Mouse (Mus musculus): ENCODE data around the gene Cep41. TPM values are rescaled to one million over a fixed set of nuclear protein-coding genes. Genes with fewer than 3 reads are reported as not detected.

Cep41 gene
- polyA plus RNA-seq, 1 experiment from 2014 or later, result 19.7 TPM

- Histone ChIP-seq H3K36me3 (ENCODE audit: control insufficient read depth, insufficient read depth, low read length) (no peaks in the 10 kb centered on the region), H3K9me3 (ENCODE audit: control insufficient read depth, low read length) (no peaks in the 10 kb centered on the region), H3K27ac (ENCODE audit: low read depth, low read length) (no peak overlapping the region), H3K4me1 (replicated peaks; ENCODE audit: control insufficient read depth, insufficient read depth, low read length) (no peaks in the 10 kb centered on the region), H3K4me3 (ENCODE audit: low read depth, low read length) (no peak overlapping the region), H3K9ac (ENCODE audit: low read depth, low read length) (no peak overlapping the region), H3K4me2 (replicated peaks; ENCODE audit: low read depth, low read length) (no peak overlapping the region), H3K27me3 (ENCODE audit: control insufficient read depth, insufficient read depth, low read length) (no peaks in the 10 kb centered on the region)
- WGBS, result 88% methylated on average over 11 of the region's 11 CpGs
- ATAC-seq (ENCODE audit: low FRiP score) (no peak), DNase-seq (ENCODE audit: low spot score) (no peak)
Observed at GRCm38 (mm10) chr6:30713896-30714295, 20.3 kb upstream of the Cep41 start.

- Histone ChIP-seq H3K4me1 (replicated peaks; ENCODE audit: control insufficient read depth, insufficient read depth, low read length) (no peaks in the 10 kb centered on the region), H3K9ac (ENCODE audit: low read depth, low read length) (no peak overlapping the region), H3K36me3 (ENCODE audit: control insufficient read depth, insufficient read depth, low read length) (no peaks in the 10 kb centered on the region), H3K9me3 (ENCODE audit: control insufficient read depth, low read length) (no peaks in the 10 kb centered on the region), H3K27me3 (ENCODE audit: control insufficient read depth, insufficient read depth, low read length) (no peaks in the 10 kb centered on the region), H3K4me3 (ENCODE audit: low read depth, low read length) (no peak overlapping the region), H3K4me2 (replicated peaks; ENCODE audit: low read depth, low read length) (no peak overlapping the region), H3K27ac (ENCODE audit: low read depth, low read length) (no peak overlapping the region)
- WGBS, result 89% methylated on average over 6 of the region's 6 CpGs
- ATAC-seq (ENCODE audit: low FRiP score) (no peak), DNase-seq (ENCODE audit: low spot score) (no peak)
Observed at GRCm38 (mm10) chr6:30713455-30713854, 19.9 kb upstream of the Cep41 start.

- H3K4me1 ChIP-seq (replicated peaks; ENCODE audit: control insufficient read depth, insufficient read depth, low read length), result no peaks in the 10 kb centered on the region
- no peaks in the 10 kb centered on the region for H3K27me3 ChIP-seq (ENCODE audit: control insufficient read depth, insufficient read depth, low read length)
- no peak overlapping the region for H3K4me2 ChIP-seq (replicated peaks; ENCODE audit: low read depth, low read length)
- H3K36me3 ChIP-seq (ENCODE audit: control insufficient read depth, insufficient read depth, low read length), result no peaks in the 10 kb centered on the region
- H3K9ac ChIP-seq (ENCODE audit: low read depth, low read length), result no peak overlapping the region
- H3K27ac ChIP-seq (ENCODE audit: low read depth, low read length), result no peak overlapping the region
- H3K9me3 ChIP-seq (ENCODE audit: control insufficient read depth, low read length), result no peaks in the 10 kb centered on the region
- DNase-seq (ENCODE audit: low spot score), result no peak
- 79% methylated on average over 7 of the region's 7 CpGs for WGBS
- no peak overlapping the region for H3K4me3 ChIP-seq (ENCODE audit: low read depth, low read length)
- ATAC-seq (ENCODE audit: low FRiP score), result no peak
Observed at GRCm38 (mm10) chr6:30712484-30712883, 18.9 kb upstream of the Cep41 start.

GRCm38 (mm10) chr6:30711365-30711763 lies 17.8 kb upstream of the Cep41 start:
- DNase-seq (ENCODE audit: low spot score) (no peak), ATAC-seq (ENCODE audit: low FRiP score) (no peak)
- WGBS, result 66% methylated on average over 10 of the region's 10 CpGs
- Histone ChIP-seq H3K9ac (ENCODE audit: low read depth, low read length) (no peak overlapping the region), H3K36me3 (ENCODE audit: control insufficient read depth, insufficient read depth, low read length) (no peaks in the 10 kb centered on the region), H3K4me1 (replicated peaks; ENCODE audit: control insufficient read depth, insufficient read depth, low read length) (no peaks in the 10 kb centered on the region), H3K4me2 (replicated peaks; ENCODE audit: low read depth, low read length) (no peak overlapping the region), H3K4me3 (ENCODE audit: low read depth, low read length) (no peak overlapping the region), H3K27me3 (ENCODE audit: control insufficient read depth, insufficient read depth, low read length) (no peaks in the 10 kb centered on the region), H3K9me3 (ENCODE audit: control insufficient read depth, low read length) (no peaks in the 10 kb centered on the region), H3K27ac (ENCODE audit: low read depth, low read length) (no peak overlapping the region)

- no peak overlapping the region for H3K9ac ChIP-seq (ENCODE audit: low read depth, low read length)
- H3K9me3 ChIP-seq (ENCODE audit: control insufficient read depth, low read length), result no peaks in the 10 kb centered on the region
- ATAC-seq (ENCODE audit: low FRiP score), result no peak
- DNase-seq (ENCODE audit: low spot score), result no peak
- no peak overlapping the region for H3K27ac ChIP-seq (ENCODE audit: low read depth, low read length)
- H3K4me1 ChIP-seq (replicated peaks; ENCODE audit: control insufficient read depth, insufficient read depth, low read length), result no peaks in the 10 kb centered on the region
- no peak overlapping the region for H3K4me2 ChIP-seq (replicated peaks; ENCODE audit: low read depth, low read length)
- H3K36me3 ChIP-seq (ENCODE audit: control insufficient read depth, insufficient read depth, low read length), result no peaks in the 10 kb centered on the region
- no peaks in the 10 kb centered on the region for H3K27me3 ChIP-seq (ENCODE audit: control insufficient read depth, insufficient read depth, low read length)
- H3K4me3 ChIP-seq (ENCODE audit: low read depth, low read length), result no peak overlapping the region
- 67% methylated on average over 25 of the region's 25 CpGs for WGBS
Observed at GRCm38 (mm10) chr6:30710371-30711364, 17.1 kb upstream of the Cep41 start.

GRCm38 (mm10) chr6:30709115-30709514 lies 15.6 kb upstream of the Cep41 start:
- DNase-seq (ENCODE audit: low spot score), result no peak
- H3K4me1 ChIP-seq (replicated peaks; ENCODE audit: control insufficient read depth, insufficient read depth, low read length), result no peaks in the 10 kb centered on the region

GRCm38 (mm10) chr6:30703977-30704602 lies 10.5 kb upstream of the Cep41 start:
- ATAC-seq (ENCODE audit: low FRiP score) (no peak), DNase-seq (ENCODE audit: low spot score) (no peak)
- H3K4me3 ChIP-seq (ENCODE audit: low read depth, low read length), result no peak overlapping the region
- H3K4me2 ChIP-seq (replicated peaks; ENCODE audit: low read depth, low read length), result no peak overlapping the region
- no peak overlapping the region for H3K9ac ChIP-seq (ENCODE audit: low read depth, low read length)
- H3K36me3 ChIP-seq (ENCODE audit: control insufficient read depth, insufficient read depth, low read length), result no peaks in the 10 kb centered on the region
- no peak overlapping the region for H3K27ac ChIP-seq (ENCODE audit: low read depth, low read length)
- H3K4me1 ChIP-seq (replicated peaks; ENCODE audit: control insufficient read depth, insufficient read depth, low read length), result no peaks in the 10 kb centered on the region
- H3K27me3 ChIP-seq (ENCODE audit: control insufficient read depth, insufficient read depth, low read length), result no peaks in the 10 kb centered on the region
- no peaks in the 10 kb centered on the region for H3K9me3 ChIP-seq (ENCODE audit: control insufficient read depth, low read length)
- WGBS, result 82% methylated on average over 9 of the region's 9 CpGs

More at GRCm38 (mm10) chr6:30709115-30709514, 15.6 kb upstream of the Cep41 start:
- Histone ChIP-seq H3K9me3 (ENCODE audit: control insufficient read depth, low read length) (no peaks in the 10 kb centered on the region), H3K9ac (ENCODE audit: low read depth, low read length) (no peak overlapping the region), H3K27ac (ENCODE audit: low read depth, low read length) (no peak overlapping the region), H3K4me3 (ENCODE audit: low read depth, low read length) (no peak overlapping the region), H3K27me3 (ENCODE audit: control insufficient read depth, insufficient read depth, low read length) (no peaks in the 10 kb centered on the region), H3K36me3 (ENCODE audit: control insufficient read depth, insufficient read depth, low read length) (no peaks in the 10 kb centered on the region), H3K4me2 (replicated peaks; ENCODE audit: low read depth, low read length) (no peak overlapping the region)
- no peak for ATAC-seq (ENCODE audit: low FRiP score)
- 43% methylated on average over 6 of the region's 6 CpGs for WGBS

GRCm38 (mm10) chr6:30703476-30703875 lies 9.9 kb upstream of the Cep41 start:
- Histone ChIP-seq H3K4me3 (ENCODE audit: low read depth, low read length) (no peak overlapping the region), H3K36me3 (ENCODE audit: control insufficient read depth, insufficient read depth, low read length) (no peaks in the 10 kb centered on the region), H3K4me2 (replicated peaks; ENCODE audit: low read depth, low read length) (no peak overlapping the region), H3K9me3 (ENCODE audit: control insufficient read depth, low read length) (no peaks in the 10 kb centered on the region), H3K4me1 (replicated peaks; ENCODE audit: control insufficient read depth, insufficient read depth, low read length) (no peaks in the 10 kb centered on the region), H3K9ac (ENCODE audit: low read depth, low read length) (no peak overlapping the region), H3K27ac (ENCODE audit: low read depth, low read length) (no peak overlapping the region), H3K27me3 (ENCODE audit: control insufficient read depth, insufficient read depth, low read length) (no peaks in the 10 kb centered on the region)
- DNase-seq (ENCODE audit: low spot score) (no peak), ATAC-seq (ENCODE audit: low FRiP score) (no peak)
- WGBS, result 75% methylated on average over 6 of the region's 6 CpGs
